Mouse (Mus musculus) layer of hippocampus, adult 11-12 months (tissue): Measurements from ENCODE around the gene Plekha7.

Source experiments
- DNase-seq: peaks from one replicate; pipeline ENCODE4 v3.0.0; 2022; ENCODE audit warnings: low spot score

Plekha7 gene

DNA sequence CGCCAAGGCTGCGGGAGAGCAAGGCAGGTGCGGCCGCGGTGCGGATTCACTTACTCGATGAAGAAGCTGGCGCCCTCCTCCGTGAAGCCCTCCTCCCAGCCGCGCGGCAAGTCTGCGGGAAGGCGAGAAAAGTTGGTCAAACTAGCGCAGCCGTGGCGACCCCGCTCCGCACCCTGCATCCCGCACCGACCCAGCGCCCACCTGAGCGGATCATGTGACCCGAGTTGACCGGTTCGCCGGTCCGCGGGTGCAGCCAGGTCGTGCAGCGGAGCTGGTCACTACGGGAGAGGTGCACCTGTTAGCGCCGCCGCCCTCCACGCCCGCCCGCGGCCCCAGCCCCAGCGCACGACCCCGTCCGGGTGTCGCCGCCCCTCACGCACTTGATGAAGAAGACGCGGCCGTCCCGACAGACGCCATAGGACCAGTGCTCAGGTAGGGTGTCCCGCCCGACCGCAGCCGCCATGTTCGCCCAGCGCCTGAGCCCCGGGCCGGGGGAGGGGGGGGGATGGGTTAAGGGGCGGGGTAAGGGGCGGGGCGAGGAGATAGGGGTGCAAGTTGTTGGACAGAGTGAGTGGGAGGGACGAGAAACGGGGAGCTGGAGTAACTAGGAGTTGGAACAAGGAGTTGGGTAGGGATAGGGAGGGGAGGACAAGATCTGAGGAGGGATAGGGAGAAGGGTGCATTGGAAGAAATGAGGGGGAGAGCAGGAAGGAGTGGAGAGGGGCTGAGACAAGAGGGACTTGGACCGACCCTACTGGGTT, at the start of gene Plekha7:
Gene Plekha7 (minus strand): TSS at position 506 of the 761 bp plus-strand sequence.
- no peak for DNase-seq

DNA sequence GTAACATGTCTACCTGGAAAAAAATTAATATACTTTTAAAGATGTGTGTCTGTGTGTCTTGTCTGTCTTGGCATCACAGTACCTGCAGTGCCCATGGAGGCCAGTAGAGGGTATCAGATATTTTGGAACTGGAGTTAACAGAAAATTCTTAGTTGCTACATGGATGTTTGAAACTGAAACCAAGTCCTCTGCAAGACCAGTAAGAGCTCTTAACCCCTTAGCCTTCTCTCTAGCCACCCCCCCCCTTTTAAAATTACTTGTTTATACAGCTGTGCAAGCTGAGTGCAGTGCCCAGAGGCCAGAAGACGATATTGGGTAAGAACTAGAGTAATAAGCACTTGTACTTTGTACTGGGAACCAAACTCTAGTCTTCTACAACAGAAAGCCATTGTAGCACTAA, 28.1 kb upstream of the Plekha7 start:
- peak; percentile 62 for DNase-seq

DNA sequence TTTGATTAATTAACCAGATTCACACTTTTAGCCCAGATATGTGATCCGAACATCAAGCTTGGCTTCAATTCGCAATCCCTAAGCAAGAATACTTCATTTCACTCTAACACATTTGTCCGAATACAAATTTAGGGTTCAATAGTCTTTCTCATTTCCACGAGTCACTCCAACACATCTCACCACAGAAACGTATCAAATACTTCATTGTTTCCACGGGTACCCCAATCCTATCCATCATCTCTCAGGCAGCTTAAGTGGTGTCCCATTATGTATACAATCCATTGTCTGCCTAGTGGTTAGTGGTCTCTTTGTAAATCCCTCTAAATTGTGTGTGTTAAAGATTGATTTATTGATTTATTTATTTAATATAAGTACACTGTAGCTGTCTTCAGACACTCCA, 27.0 kb upstream of the Plekha7 start:
- DNase-seq: no peak

DNA sequence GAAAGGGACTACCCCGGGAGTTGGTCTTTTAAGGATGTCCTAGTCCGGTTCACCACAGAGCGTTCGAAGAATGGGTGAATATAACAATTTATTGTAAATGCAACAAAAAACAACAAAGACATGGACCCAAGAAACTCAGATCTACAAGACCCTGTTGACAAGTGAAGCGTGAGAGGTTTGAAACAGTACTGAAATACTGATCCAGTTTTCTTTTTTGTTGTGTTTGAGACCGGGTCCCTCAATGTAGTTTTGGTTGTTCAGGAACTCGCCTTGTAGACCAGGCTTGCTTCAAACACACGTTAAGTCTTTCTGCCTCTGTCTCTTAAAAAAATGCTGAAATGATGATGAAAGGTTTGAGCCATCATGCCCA, 26.5 kb upstream of the Plekha7 start:
- no peak for DNase-seq

DNA sequence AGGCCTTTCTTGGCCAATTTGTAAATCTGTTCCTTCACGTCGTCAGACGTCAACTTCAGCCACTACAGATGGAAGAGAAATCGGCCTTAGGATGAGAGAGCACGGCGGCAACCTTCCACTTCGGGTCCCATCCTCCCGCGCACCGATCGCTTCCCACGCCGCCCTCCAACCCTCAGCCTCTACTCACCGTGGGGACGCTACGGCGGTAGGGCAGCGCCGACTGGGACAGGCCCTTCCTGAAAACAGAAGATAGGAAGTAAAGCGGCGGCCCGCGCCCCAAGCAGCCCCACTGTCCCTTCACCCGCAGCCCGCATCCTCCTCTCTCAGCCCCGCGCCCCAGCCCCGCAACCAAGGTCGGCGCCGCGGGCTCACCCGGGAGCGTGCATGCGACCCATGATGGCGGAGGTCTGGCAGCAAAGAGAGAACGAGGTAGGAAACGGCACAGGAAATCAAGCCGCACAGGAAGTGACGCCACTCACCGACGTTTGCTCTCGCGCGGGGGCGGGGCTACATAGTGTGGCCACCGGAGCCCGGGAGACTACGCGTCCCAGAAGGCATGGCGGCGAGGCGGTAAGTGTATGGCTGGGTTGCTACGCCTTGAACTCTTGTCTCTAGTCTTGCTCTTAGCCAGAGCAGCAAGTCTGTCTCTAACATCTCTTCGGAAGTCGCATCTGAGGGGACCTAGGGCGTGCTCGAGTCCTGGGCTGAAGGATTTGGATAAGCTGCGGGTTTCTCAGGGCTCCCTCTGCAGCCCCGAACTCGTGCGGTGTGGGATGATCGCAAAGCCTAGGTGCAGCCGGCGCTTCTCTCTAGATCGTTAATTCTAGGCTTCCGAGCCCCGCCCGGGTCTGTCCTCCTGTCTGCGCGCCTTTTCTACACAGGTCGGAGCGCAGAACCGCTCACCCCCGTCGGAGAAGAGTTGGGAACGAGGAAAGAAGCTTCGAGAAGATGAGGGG, 25.8 kb upstream of the Plekha7 start, which contains the start of gene Rps13:
Gene Rps13 (minus strand): TSS at position 483 of the 956 bp plus-strand sequence.
- peak; percentile 99 for DNase-seq

DNA sequence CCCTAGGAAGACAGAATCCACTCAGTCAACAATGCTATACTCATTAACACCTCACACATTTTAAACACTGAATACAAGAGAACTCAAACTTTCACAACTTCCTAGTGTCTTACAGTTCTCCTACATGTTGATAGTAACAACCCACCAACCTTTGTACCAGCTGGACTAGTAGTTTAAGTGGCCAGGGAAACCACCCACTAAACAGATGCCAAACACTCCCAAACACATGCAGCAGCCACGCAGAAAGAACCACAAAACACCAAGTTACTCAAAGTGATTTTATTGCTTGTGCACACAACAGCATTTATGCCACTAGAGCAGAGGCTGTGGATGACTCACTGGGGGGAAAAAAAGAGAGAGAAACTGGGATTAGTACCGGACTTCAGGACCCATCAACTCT, 23.1 kb upstream of the Plekha7 start:
- no peak for DNase-seq

DNA sequence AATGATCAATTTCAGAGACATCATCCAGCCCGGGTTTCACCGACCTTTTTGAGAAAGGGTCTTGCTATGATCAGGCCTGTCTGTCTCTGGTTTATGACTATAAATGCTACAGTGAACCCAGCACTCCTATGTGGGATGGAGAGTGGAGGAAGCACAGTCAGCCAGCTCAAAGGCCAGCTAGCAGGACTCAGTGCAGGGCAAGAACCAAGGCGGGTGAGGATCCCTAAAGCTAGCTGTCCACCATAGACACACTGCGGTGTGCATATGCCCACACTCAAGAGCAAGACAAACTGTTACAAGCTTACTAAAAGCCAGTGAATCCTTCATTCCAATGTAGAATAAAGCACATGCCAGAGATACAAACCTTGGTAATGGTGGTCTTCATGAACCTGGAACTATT, 21.7 kb upstream of the Plekha7 start:
- DNase-seq: no peak

DNA sequence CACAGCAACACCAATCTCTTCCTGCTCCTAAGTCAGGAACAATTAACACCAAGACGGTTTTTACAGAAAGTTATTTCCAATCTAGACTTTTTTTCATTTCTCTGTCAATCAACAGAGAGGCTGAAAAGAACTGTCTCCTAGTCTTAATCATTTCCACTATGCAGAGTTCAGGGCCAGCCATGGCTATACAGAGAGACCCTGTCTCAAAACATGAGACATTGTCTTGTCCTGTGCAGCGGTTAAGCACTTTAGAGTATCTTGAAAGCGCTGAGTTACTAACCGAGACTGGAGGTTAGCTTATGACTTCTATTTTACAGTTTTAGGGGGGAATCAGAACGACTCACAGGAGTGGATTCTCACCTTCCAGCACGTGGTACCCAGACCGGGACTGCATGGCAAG, 20.6 kb upstream of the Plekha7 start:
- no peak for DNase-seq

DNA sequence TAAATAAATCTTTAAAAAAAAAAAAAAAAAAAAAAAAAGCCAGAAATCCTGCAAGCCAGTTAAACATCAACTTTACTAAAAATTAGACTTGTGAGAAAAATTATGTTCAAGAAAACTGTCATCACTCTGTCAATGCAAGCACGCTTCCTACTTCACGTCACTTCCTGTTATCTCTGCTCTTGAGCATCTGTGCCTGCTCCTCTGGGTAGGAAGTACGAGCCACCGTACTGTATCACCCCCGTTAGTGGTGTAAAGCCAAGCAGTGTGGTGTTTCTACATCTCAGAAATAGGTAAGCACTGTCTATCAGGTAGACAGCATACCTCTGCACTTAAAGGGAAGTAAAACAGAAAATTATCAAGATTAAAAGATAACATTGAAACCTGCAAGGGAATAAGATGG, 19.7 kb upstream of the Plekha7 start:
- no peak for DNase-seq

DNA sequence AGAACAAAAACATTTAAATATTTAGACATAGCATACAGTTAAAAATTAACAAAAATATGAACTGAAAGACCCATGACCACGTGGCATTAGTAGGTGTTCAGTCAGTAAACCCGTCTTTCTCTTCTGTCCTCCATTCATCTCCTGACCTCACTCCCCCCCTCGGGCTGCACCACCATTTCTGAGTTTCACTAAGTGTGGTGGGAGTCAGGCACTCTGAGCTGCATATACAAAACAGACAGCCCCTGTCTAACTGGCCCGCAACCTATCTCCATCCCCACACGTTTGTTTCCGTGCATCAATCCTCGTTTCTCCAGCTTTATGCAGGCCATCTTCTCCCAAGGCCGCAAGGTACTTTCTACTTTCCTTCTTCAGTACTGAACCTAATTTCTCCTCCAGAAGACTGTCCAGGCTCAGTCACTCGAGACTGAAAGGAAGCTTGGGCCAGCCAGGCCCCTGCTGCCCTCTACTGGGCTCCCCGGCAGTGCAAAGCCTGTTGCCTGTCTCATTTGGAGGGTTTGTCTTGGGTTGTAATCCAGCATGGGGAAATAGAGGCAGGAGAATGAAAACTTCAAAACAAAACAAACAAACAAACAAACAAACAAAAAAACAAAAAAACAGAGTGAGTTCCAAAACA, 15.3 kb upstream of the Plekha7 start:
- DNase-seq: peak; percentile 70

DNA sequence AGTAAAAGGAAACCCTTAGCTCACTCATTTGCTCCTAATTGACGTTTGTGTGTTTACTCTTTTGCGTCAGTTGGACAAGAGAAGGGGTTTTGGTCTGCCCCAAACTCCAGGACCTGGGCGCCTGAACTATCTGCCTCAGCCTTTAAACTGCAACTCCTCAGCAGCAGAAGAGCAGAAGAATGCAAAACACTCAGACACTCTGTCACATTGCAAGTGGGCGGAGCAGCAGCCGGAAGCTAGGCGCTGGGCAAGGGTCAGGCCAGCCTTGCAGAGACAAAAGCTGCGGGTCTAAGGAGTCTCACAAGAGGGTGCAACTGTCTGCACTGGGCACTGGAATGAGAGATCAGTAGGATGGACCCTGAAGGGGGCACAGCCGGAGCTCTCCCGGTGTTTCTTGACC, 1.3 kb upstream of the Plekha7 start:
- DNase-seq: no peak

DNA sequence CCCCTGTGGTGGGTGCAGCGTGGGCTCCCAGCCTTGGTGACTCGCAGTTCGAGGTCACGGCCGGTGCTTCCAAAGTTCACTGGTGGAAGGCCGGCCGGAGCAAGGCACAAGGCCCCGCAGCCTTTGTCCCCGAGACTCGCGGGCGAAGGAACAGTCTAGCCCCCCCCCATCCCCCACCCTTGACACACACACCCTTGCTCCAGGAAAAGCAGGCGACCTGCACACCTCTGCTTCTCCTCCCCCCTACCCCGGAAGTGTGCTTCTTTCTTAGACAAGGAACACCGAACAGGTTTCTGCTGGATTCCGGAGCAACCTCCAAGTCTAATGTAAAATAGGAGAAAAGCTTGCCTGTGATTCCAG, 436 bp upstream of the Plekha7 start:
- no peak for DNase-seq

DNA sequence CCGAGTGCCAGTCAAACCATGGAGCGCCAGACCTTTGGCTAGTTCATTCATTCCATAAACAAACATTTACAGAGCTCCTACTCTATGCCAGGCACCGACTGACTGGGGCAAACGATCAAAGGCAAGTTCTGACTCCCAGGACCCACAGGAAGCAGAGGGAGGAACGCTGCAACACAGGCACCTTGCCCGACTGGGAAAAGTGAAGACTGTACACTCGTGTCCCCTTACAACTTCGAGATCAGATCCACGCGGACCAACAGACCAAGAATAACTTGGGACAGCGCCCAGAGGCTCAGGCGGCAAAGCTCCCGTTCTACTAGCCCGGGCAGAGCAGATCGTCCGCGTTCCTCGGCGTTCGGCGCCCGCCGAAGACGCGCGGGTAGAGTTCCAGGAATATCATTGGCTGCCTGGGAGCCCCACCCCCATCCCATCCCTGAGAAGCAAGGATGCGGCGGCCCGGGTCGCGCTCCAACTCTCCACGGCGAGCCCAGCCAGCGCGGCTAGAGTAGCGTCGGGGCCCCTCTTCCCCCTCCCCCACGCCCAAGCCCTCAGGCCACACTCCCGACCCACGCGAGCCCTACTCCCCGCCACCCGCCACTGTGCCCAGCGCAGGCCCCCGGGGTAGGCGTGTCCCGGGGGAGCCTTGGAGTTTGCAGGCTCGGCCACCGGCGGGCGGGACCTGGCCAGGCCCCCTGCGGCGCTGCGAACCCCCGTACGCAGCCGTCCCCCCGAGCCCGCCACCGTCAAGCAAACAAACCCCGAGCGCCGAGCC, 891 bp downstream of the Plekha7 start:
- peak; percentile 28 for DNase-seq

DNA sequence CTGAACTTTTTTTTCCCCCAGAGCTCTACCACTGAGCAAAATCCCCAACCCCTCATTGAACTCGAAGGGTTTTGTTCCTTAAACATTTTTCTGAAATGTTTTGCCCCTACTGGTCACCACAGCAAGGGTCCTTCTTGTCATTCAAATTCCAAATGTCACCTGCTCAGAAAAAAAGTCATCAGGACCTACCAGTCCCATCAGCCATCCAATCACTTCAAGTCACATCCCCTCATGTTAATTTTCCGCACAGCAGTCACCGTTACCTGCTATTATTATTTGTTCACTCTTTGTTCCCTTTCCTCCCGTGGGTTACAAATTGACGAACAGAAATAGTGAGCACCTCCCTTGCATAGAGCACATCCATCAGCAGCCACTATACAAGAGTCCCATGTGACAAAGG, 1.6 kb downstream of the Plekha7 start:
- DNase-seq: no peak

DNA sequence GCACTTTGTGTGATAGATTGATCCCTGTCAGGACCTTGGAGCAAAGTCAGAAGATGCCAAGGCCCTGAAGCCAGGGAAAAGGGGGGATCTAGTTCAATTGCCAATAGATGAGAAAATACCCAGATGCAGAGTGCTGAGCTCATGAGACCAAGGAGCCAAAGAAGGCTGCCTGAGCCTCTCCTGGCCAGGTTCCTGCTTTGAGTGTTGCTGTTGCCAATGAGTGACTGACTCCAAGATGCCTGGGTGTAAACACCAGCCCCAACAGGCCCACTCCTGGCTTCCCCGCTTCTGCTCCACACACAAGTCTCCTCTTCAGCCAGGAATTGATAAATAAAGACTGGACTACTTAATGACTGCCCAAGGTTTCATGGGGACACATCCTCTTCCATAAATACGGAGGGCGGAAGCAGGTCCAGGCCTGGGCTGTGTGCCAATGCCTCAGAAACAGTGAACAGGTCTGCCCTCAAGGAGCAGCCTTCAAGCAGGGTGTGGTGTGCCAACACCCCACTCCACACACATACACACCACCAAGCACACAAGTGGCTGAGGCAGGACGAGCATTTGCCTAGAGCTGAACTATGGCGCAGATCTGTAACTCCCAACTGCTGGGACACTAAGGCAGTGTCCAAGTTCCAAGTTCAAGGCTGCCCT, 6.4 kb downstream of the Plekha7 start:
- no peak for DNase-seq

DNA sequence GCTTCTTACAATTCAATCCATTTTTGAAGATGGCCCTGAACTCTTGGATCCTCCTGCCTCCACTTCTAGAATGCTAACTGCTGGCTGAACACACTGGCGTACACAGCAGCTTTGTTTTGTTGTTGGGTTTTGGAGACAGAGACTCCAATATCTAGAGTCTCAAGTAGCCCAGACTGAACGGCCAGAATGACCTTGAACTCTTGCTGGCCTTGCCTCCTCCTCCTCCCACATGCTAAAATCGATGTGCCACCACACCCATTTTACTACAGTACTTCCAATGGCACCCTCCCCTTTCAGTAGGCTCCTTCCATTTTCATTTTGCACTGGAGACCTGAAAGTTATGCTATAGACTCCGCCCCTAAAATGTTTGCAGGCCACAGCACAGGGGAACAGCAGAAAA, 7.0 kb downstream of the Plekha7 start:
- no peak for DNase-seq

DNA sequence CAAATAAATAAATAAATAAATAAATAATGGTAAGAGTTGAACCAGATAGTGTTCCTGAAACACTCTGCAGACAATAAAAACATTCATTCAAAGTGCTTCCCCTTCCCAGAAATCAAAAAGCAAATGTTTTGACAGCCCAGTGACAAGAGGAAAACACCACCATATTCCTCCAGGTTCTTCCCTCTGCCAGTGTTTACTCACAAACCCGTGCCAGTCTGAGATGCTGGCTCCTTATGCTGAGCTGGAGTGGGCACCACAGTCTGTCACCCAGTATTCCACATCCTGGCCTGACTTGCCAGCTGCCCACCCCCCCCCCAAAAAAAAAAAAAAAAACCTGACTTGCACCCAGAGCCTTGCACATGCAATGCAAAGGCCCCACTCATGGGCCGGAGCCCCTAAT, 9.3 kb downstream of the Plekha7 start:
- DNase-seq: no peak

DNA sequence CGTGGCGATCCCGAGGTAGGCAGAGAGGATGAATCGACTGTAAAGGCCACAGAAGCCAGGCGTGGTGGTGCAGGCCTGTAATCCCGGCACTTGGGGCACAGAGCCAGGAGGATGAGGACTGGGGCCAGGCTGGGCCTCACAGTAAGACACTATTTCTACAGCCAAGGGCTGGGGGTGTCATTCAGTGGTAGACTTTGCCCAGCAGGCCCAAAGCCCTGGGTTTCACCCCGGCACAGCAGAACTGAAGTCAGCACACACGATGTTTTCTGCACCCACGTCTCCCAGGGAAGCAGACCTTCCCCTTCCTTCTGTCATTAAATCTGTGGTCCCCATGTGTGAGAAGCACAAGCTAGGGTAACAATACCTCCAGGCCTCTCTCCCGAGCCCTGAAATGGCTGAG, 9.8 kb downstream of the Plekha7 start:
- DNase-seq: no peak

DNA sequence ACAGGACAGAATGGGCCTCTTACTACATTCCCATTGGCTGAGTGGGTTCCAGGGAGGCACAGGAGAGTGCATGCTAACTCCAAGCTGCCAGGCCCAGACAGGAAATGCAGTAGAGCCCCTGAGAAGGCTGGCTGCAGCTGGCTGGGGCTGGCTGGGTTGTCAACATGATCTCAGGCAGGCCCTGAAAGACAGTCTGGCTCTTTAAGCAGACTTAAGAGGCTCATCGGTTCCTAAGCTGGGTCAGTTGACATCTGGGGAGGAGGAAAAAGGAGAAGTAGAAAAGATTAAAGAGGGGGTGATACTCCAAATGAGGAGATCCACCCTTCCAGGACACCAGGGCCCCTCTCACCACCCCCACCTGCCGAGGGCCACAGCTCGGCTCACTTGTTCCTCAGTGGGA, 13.2 kb downstream of the Plekha7 start:
- DNase-seq: no peak

DNA sequence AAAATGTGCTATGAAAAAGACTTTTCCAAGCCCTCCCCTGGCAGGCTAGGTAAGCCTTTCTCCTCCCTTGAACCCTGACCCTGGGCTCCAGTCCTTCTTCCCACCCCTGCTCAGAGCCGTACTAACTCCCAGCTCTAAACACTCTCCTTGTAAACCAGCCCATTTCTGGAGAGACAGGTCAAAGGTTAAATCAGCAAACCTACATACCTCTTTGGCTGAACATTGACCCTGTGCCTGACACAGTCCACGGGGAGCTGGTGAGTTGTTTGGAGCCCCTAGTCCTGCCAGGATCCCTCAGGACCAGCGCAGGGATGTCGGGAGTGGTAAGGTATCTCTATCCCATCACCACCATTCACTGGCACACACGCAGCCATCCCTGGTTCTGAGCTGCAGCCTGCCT, 15.8 kb downstream of the Plekha7 start:
- no peak for DNase-seq

DNA sequence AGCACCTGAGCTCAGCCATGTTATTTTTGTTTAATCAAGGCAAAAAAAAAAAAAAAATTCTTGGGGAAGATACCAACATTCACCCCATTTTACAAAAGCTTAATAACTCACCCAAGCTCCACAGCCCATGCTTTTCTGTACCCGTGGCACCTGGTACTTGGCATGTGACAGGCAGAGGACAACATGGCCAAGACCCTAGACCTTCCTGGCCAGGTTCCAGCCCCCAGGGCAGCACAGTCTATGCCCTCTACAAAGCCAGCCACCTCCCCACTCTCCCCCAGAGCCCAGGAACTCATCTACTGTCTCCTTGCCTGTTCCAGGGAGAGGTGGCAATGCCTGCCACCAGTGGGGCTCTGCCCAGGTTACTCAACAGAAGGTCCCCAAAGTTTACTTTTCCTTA, 17.6 kb downstream of the Plekha7 start:
- no peak for DNase-seq

DNA sequence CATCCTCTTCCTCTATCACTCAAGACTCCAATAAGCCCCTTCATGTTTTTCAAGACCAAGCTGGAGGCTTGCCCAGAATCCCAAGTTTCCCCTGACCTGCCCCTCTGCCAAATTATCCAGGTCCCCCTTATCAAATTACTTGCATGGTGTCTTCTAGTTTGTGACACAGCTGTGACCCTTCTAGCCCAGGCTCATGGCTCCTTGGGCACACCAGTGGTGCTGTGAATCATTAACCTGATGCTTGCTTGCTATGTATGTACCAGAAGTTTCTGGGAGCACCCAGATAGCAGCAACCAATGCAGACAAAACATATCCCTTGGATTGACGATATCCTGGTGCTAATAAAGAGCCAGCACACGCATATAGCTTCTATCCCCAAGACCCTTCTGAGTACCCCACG, 19.2 kb downstream of the Plekha7 start:
- DNase-seq: no peak
